Mouse (Mus musculus) hindbrain, postnatal 0 days (tissue): ENCODE results near the gene Eepd1. TPM values are rescaled to one million over a fixed set of nuclear protein-coding genes. Genes with fewer than 3 reads are reported as not detected.
A peak's percentile ranks its signal among the peaks of the same experiment; 100 is the strongest.

ENCODE experiments used
- ATAC-seq: fragments of 200-750 bp; cut with Nextera tagmentation; 2 replicates; pipeline ENCODE4 v1.8.0; 2017; ENCODE audit warnings: mild to moderate bottlenecking, moderate TSS enrichment, moderate library complexity
- DNase-seq: peaks from one replicate; pipeline ENCODE4 v3.0.0-alpha.2; 2015; ENCODE audit warnings: low spot score
- H3K27ac ChIP-seq: fragments of 300-500 bp; sonication (generic); 2 replicates; pipeline ENCODE4 v1.5.1; 2014; ENCODE audit warnings: mild to moderate bottlenecking
- H3K27me3 ChIP-seq: fragments of 300-500 bp; sonication (generic); 2 replicates; pipeline ENCODE4 v1.6.1; 2014; ENCODE audit warnings: low read length, mixed read lengths; ENCODE audit not compliant: insufficient read depth
- H3K36me3 ChIP-seq: fragments of 300-500 bp; sonication (generic); 2 replicates; pipeline ENCODE4 v1.6.1; 2014; ENCODE audit warnings: low read length, mixed read lengths; ENCODE audit not compliant: insufficient read depth
- H3K4me1 ChIP-seq: fragments of 300-500 bp; sonication (generic); 2 replicates; pipeline ENCODE4 v1.6.1; 2014; ENCODE audit warnings: antibody characterized with exemption, low read length, mixed read lengths; ENCODE audit not compliant: insufficient read depth
- H3K4me2 ChIP-seq: fragments of 300-500 bp; sonication (generic); 2 replicates; pipeline ENCODE4 v1.6.1; 2014; ENCODE audit warnings: low read depth, mild to moderate bottlenecking, low read length, moderate library complexity, mixed read lengths
- H3K4me3 ChIP-seq: fragments of 300-500 bp; sonication (generic); 2 replicates; pipeline ENCODE4 v1.5.1; 2014; ENCODE audit warnings: low read length
- H3K9ac ChIP-seq: fragments of 300-500 bp; sonication (generic); replicated peaks from 2 replicates; pipeline ENCODE4 v1.6.1; 2014; ENCODE audit warnings: mild to moderate bottlenecking, low read length, moderate library complexity, mixed read lengths
- H3K9me3 ChIP-seq: fragments of 300-500 bp; sonication (generic); 2 replicates; pipeline ENCODE4 v1.6.1; 2016; ENCODE audit warnings: low read length, mixed read lengths
- CTCF ChIP-seq: IDR thresholded peaks from 2 replicates; pipeline ENCODE4 v1.5.1; 2016; ENCODE audit warnings: antibody characterized with exemption, control low read depth, low read depth
- WGBS: fragments of 180-500 bp; shearing (Covaris S2); extraction: QIAGEN DNeasy Blood & Tissue Kit; methylation state at CpG from one replicate; pipeline ENCODE4 v1.1.7; 2014; 5-methylcytosine and 5-hydroxymethylcytosine counted together
- polyA plus RNA-seq: library from polyadenylated mRNA; unstranded; fragments of >200 nt; fragmentation: Nextera tagmentation; extraction: Ambion mirVana; gene quantifications from 2 replicates; pipeline ENCODE4 v1.2.1, GENCODE M21; 2015
- total RNA-seq: library from RNA; depleted of rRNA; stranded (reverse); fragments of >200 nt; gene quantifications from 2 replicates; pipeline ENCODE4 v1.2.3, GENCODE M21; 2014

The Eepd1 gene
- total and polyA plus RNA-seq, 2 experiments from 2014 or later = 14.5 to 15.8 TPM

GRCm38 (mm10) chr9:25455027-25455426 is 26.3 kb upstream of the Eepd1 start:
- Histone ChIP-seq H3K9ac (no peak overlapping the region), H3K36me3 (no peaks in the 10 kb centered on the region), H3K9me3 (no peaks in the 10 kb centered on the region), H3K4me2 (no peak overlapping the region), H3K4me1 (no peaks in the 10 kb centered on the region), H3K27me3 (no peaks in the 10 kb centered on the region), H3K4me3 (no peak overlapping the region), H3K27ac (no peak overlapping the region)
- no peak for ATAC-seq
- DNase-seq = no peak
- 91% methylated on average over 2 of the region's 2 CpGs for WGBS
- TF ChIP-seq CTCF = no peak

DNA sequence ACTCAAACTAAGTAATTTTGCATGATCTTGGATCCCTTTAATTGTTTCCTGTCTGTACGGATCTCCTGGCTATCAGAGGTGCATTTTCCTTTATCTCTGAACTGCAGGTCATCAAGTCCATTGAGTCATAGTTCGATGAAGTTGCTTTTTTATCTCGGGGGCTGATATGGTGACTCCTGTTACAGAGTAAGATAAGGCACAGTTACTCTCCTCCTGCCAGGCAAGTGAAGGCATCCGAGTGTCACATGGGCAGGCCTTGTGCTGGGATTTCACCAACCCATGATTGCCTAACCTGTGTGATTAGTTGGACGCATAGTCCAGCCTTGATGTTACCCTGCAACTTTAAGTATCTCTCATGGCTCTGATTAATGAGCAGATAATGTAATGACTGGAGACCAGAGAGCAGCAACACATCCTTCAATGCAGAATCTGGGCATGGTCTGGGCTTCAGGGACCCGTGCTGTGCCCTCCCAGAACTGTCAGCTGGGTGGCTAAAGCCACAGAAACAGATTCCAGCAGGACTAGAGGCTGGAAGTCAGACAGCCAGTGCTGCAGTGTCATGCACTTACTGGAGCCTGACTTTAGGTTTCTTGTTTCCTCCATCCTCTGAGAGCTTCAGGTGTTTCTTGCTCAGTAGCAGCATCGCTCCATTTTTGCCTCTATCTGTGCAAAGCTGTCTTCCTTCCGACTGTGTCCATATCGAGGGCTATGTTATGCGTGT is 20.4 kb upstream of the Eepd1 start:
- H3K27ac ChIP-seq = no peak overlapping the region
- no peaks in the 10 kb centered on the region for H3K4me1 ChIP-seq
- 90% methylated on average over 10 of the region's 10 CpGs for WGBS
- no peak overlapping the region for H3K9ac ChIP-seq
- H3K4me3 ChIP-seq = no peak overlapping the region
- H3K4me2 ChIP-seq = no peak overlapping the region
- H3K36me3 ChIP-seq = no peaks in the 10 kb centered on the region
- ATAC-seq = no peak
- no peak for DNase-seq
- H3K9me3 ChIP-seq = no peaks in the 10 kb centered on the region
- H3K27me3 ChIP-seq = no peaks in the 10 kb centered on the region
- TF ChIP-seq CTCF = no peak

GRCm38 (mm10) chr9:25464305-25464704 is 17.0 kb upstream of the Eepd1 start:
- Histone ChIP-seq H3K4me1 (no peaks in the 10 kb centered on the region), H3K4me3 (no peak overlapping the region), H3K9ac (no peak overlapping the region), H3K36me3 (no peaks in the 10 kb centered on the region), H3K27me3 (no peaks in the 10 kb centered on the region), H3K4me2 (no peak overlapping the region), H3K27ac (no peak overlapping the region), H3K9me3 (no peaks in the 10 kb centered on the region)
- no peak for TF ChIP-seq CTCF
- ATAC-seq (no peak), DNase-seq (no peak)
- 84% methylated on average over 1 of the region's 1 CpGs for WGBS

- no peaks in the 10 kb centered on the region for H3K4me1 ChIP-seq
- no peak overlapping the region for H3K27ac ChIP-seq
- H3K9me3 ChIP-seq = no peaks in the 10 kb centered on the region
- no peak for TF ChIP-seq CTCF
- no peaks in the 10 kb centered on the region for H3K36me3 ChIP-seq
- DNase-seq = no peak
- WGBS = 87% methylated on average over 7 of the region's 7 CpGs
- H3K27me3 ChIP-seq = no peaks in the 10 kb centered on the region
- no peak overlapping the region for H3K9ac ChIP-seq
- ATAC-seq = no peak
- no peak overlapping the region for H3K4me2 ChIP-seq
- no peak overlapping the region for H3K4me3 ChIP-seq
Measured at GRCm38 (mm10) chr9:25479392-25480020, 1.8 kb upstream of the Eepd1 start.

DNA sequence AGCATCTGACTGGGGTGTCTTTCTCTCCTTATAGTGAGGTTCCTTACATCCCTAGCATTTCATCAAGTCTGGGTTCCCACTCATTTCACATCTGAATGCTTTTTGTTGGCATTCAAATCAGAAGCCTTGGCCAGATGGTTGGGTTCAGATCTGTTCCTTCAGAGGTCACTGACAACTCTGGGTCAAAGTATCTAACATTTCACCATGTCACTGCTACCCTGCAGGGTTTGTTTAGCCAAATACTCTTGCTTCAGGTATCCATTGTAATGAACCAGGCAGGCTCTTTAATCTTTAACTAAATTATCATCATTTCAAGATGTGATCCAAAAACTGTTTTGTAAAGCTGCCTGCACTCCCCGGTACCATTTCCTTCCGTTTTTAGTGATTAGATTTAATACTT is 671 bp upstream of the Eepd1 start:
- Histone ChIP-seq H3K4me3 (no peak overlapping the region), H3K4me2 (peak overlapping the region; percentile 88; the same call in 1 of the 2 replicates), H3K27ac (no peak overlapping the region), H3K9ac (no peak overlapping the region), H3K36me3 (no peaks in the 10 kb centered on the region), H3K27me3 (no peaks in the 10 kb centered on the region), H3K4me1 (no peaks in the 10 kb centered on the region), H3K9me3 (no peaks in the 10 kb centered on the region)
- 90% methylated on average over 2 of the region's 2 CpGs for WGBS
- TF ChIP-seq CTCF = no peak
- no peak for DNase-seq
- no peak for ATAC-seq

DNA sequence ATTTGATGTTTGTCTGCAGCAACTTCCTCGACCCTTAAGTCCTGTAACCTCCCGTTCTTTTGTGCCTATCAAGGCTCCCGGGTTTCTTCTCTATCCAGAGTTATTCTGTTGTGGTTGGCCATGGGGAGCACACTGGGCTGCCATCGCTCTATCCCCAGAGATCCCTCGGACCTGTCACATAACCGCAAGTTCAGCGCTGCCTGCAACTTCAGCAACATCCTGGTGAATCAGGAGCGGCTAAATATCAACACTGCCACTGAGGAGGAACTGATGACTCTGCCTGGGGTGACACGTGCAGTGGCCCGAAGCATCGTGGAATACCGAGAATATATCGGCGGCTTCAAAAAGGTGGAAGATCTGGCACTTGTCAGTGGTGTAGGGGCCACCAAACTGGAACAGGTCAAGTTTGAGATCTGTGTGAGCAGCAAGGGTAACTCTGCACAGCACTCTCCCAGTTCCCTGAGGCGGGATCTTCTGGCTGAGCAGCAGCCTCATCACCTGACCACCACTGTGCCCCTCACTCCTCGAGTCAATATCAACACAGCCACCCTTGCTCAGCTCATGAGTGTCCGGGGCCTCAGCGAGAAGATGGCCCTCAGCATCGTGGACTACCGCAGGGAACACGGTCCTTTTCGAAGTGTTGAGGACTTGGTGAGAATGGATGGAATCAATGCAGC is 1.1 kb downstream of the Eepd1 start:
- peaks cover 12% of the 10 kb centered on the region; the same call in 1 of the 2 replicates for H3K4me1 ChIP-seq
- ATAC-seq (no peak), DNase-seq (no peak)
- no peak overlapping the region for H3K27ac ChIP-seq
- peak overlapping the region; percentile 88 for H3K4me2 ChIP-seq
- H3K36me3 ChIP-seq = no peaks in the 10 kb centered on the region
- TF ChIP-seq CTCF = no peak
- no peak overlapping the region for H3K9ac ChIP-seq
- no peaks in the 10 kb centered on the region for H3K9me3 ChIP-seq
- WGBS = 47% methylated on average over 22 of the region's 22 CpGs
- H3K27me3 ChIP-seq = no peaks in the 10 kb centered on the region
- H3K4me3 ChIP-seq = peak overlapping the region; percentile 66

DNA sequence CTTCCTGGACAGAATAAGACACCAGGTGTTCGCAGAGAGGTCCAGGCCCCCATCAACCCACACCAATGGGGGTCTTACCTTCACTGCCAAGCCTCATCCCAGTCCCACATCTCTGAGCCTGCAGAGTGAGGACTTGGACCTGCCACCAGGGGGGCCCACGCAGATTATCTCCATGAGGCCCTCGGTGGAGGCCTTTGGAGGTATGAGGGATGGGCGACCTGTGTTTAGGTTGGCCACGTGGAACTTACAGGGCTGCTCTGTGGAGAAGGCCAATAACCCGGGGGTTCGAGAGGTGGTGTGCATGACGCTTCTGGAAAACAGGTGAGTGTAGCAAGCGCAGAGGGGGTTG is 1.6 kb downstream of the Eepd1 start:
- peak; percentile 37 for TF ChIP-seq CTCF
- no peak overlapping the region for H3K9ac ChIP-seq
- H3K9me3 ChIP-seq = no peaks in the 10 kb centered on the region
- H3K27me3 ChIP-seq = no peaks in the 10 kb centered on the region
- ATAC-seq = no peak
- H3K4me1 ChIP-seq = peaks cover 13% of the 10 kb centered on the region; the same call in 1 of the 2 replicates
- DNase-seq = no peak
- H3K27ac ChIP-seq = no peak overlapping the region
- H3K4me2 ChIP-seq = peak overlapping the region; percentile 88
- 90% methylated on average over 9 of the region's 9 CpGs for WGBS
- H3K36me3 ChIP-seq = no peaks in the 10 kb centered on the region
- H3K4me3 ChIP-seq = peak overlapping the region; percentile 18
